Mouse (Mus musculus): ENCODE results near the gene Gjd3. TPM values are rescaled to one million over a fixed set of nuclear protein-coding genes. Genes with fewer than 3 reads are reported as not detected.

Gjd3 gene
- polyA plus RNA-seq, 1 experiment, result not detected

- peaks cover 28% of the 10 kb centered on the region for H3K4me1 ChIP-seq (ENCODE audit: control insufficient read depth, insufficient read depth, low read length)
- 25% methylated on average over 14 of the region's 14 CpGs for WGBS
- peak overlapping the region; percentile 81 for H3K27ac ChIP-seq (ENCODE audit: control insufficient read depth, insufficient read depth, low read depth, low read length, poor library complexity)
- no peak for TF ChIP-seq POLR2A (IDR thresholded peaks at IDR 0.05; ENCODE audit: borderline replicate concordance, control insufficient read depth, low read depth, low read length)
- TF ChIP-seq CTCF (IDR thresholded peaks at IDR 0.05; ENCODE audit: control insufficient read depth, insufficient read depth, low read length), result no peak
- peak overlapping the region; percentile 44 for H3K4me3 ChIP-seq (replicated peaks; ENCODE audit: control insufficient read depth, low read depth, low read length)
Observed at GRCm38 (mm10) chr11:98943741-98944461, 38.9 kb downstream of the Gjd3 start.

GRCm38 (mm10) chr11:98942923-98943641 lies 39.7 kb downstream of the Gjd3 start:
- WGBS, result 30% methylated on average over 8 of the region's 8 CpGs
- peak overlapping the region; percentile 81 for H3K27ac ChIP-seq (ENCODE audit: control insufficient read depth, insufficient read depth, low read depth, low read length, poor library complexity)
- TF ChIP-seq CTCF (IDR thresholded peaks at IDR 0.05; ENCODE audit: control insufficient read depth, insufficient read depth, low read length), result no peak
- TF ChIP-seq POLR2A (IDR thresholded peaks at IDR 0.05; ENCODE audit: borderline replicate concordance, control insufficient read depth, low read depth, low read length), result 0 out of 2 replicates have a peak, but pooled peaks have one; percentile 26
- peaks cover 24% of the 10 kb centered on the region for H3K4me1 ChIP-seq (ENCODE audit: control insufficient read depth, insufficient read depth, low read length)
- H3K4me3 ChIP-seq (replicated peaks; ENCODE audit: control insufficient read depth, low read depth, low read length), result peak overlapping the region; percentile 44

GRCm38 (mm10) chr11:98942555-98942922 lies 40.3 kb downstream of the Gjd3 start:
- Histone ChIP-seq H3K27ac (ENCODE audit: control insufficient read depth, insufficient read depth, low read depth, low read length, poor library complexity) (peak overlapping the region; percentile 81), H3K4me3 (replicated peaks; ENCODE audit: control insufficient read depth, low read depth, low read length) (peak overlapping the region; percentile 71), H3K4me1 (ENCODE audit: control insufficient read depth, insufficient read depth, low read length) (peaks cover 23% of the 10 kb centered on the region)
- WGBS, result 9% methylated on average over 3 of the region's 3 CpGs
- TF ChIP-seq POLR2A (IDR thresholded peaks at IDR 0.05; ENCODE audit: borderline replicate concordance, control insufficient read depth, low read depth, low read length) (no peak), CTCF (IDR thresholded peaks at IDR 0.05; ENCODE audit: control insufficient read depth, insufficient read depth, low read length) (no peak)

GRCm38 (mm10) chr11:98941826-98942550 lies 40.8 kb downstream of the Gjd3 start:
- Histone ChIP-seq H3K4me3 (replicated peaks; ENCODE audit: control insufficient read depth, low read depth, low read length) (peak overlapping the region; percentile 71), H3K4me1 (ENCODE audit: control insufficient read depth, insufficient read depth, low read length) (peaks cover 20% of the 10 kb centered on the region), H3K27ac (ENCODE audit: control insufficient read depth, insufficient read depth, low read depth, low read length, poor library complexity) (peak overlapping the region; percentile 81)
- 2% methylated on average over 15 of the region's 15 CpGs for WGBS
- no peak for TF ChIP-seq CTCF (IDR thresholded peaks at IDR 0.05; ENCODE audit: control insufficient read depth, insufficient read depth, low read length)
- TF ChIP-seq POLR2A (IDR thresholded peaks at IDR 0.05; ENCODE audit: borderline replicate concordance, control insufficient read depth, low read depth, low read length), result no peak

- 2% methylated on average over 12 of the region's 12 CpGs for WGBS
- Histone ChIP-seq H3K4me3 (replicated peaks; ENCODE audit: control insufficient read depth, low read depth, low read length) (peak overlapping the region; percentile 71), H3K27ac (ENCODE audit: control insufficient read depth, insufficient read depth, low read depth, low read length, poor library complexity) (peak overlapping the region; percentile 81)
Observed at GRCm38 (mm10) chr11:98941341-98941825, 41.4 kb downstream of the Gjd3 start.

GRCm38 (mm10) chr11:98940776-98941175 lies 42.0 kb downstream of the Gjd3 start:
- Histone ChIP-seq H3K4me3 (replicated peaks; ENCODE audit: control insufficient read depth, low read depth, low read length) (peak overlapping the region; percentile 2), H3K27ac (ENCODE audit: control insufficient read depth, insufficient read depth, low read depth, low read length, poor library complexity) (peak overlapping the region; percentile 81; the same call in 1 of the 2 replicates)
- WGBS, result 59% methylated on average over 3 of the region's 3 CpGs

More at GRCm38 (mm10) chr11:98941341-98941825, 41.4 kb downstream of the Gjd3 start:
- TF ChIP-seq CTCF (IDR thresholded peaks at IDR 0.05; ENCODE audit: control insufficient read depth, insufficient read depth, low read length) (no peak), POLR2A (IDR thresholded peaks at IDR 0.05; ENCODE audit: borderline replicate concordance, control insufficient read depth, low read depth, low read length) (0 out of 2 replicates have a peak, but pooled peaks have one; percentile 2)
- peaks cover 21% of the 10 kb centered on the region for H3K4me1 ChIP-seq (ENCODE audit: control insufficient read depth, insufficient read depth, low read length)

GRCm38 (mm10) chr11:98939953-98940641 lies 42.7 kb downstream of the Gjd3 start:
- H3K27ac ChIP-seq (ENCODE audit: control insufficient read depth, insufficient read depth, low read depth, low read length, poor library complexity), result peak overlapping the region; percentile 32
- H3K4me3 ChIP-seq (replicated peaks; ENCODE audit: control insufficient read depth, low read depth, low read length), result peak overlapping the region; percentile 32
- TF ChIP-seq POLR2A (IDR thresholded peaks at IDR 0.05; ENCODE audit: borderline replicate concordance, control insufficient read depth, low read depth, low read length), result no peak
- no peak for TF ChIP-seq CTCF (IDR thresholded peaks at IDR 0.05; ENCODE audit: control insufficient read depth, insufficient read depth, low read length)
- 36% methylated on average over 11 of the region's 11 CpGs for WGBS
- H3K4me1 ChIP-seq (ENCODE audit: control insufficient read depth, insufficient read depth, low read length), result peaks cover 16% of the 10 kb centered on the region

More at GRCm38 (mm10) chr11:98940776-98941175, 42.0 kb downstream of the Gjd3 start:
- H3K4me1 ChIP-seq (ENCODE audit: control insufficient read depth, insufficient read depth, low read length), result peaks cover 21% of the 10 kb centered on the region
- no peak for TF ChIP-seq CTCF (IDR thresholded peaks at IDR 0.05; ENCODE audit: control insufficient read depth, insufficient read depth, low read length)
